8 mouse cellular contexts compared by ENCODE assay signal in genomic region chr5:27049341-27050091, GRCm38 (mm10).
DNase-seq lines count a peak whose midpoint lies in the region; ATAC-seq and TF ChIP-seq lines count a peak whose summit lies in the region.

No protein-coding gene starts in this region.

- peak overlapping the region; percentile 39 for H3K4me3 ChIP-seq in gastrocnemius, adult 2 months
- peak overlapping the region; percentile 46 for H3K4me3 ChIP-seq in forebrain, embryonic 11.5 days (ENCODE audit: low read depth, low read length)
- H3K4me3 ChIP-seq in neural tube, embryonic 15.5 days (replicated peaks): peak overlapping the region; percentile 57

- intact Hi-C loops in gastrocnemius, adult 2 months (cut with DNase I): no loop called here

- no peaks in the 10 kb centered on the region; the same call in 1 of the 2 replicates for H3K4me1 ChIP-seq in forebrain, embryonic 11.5 days (replicated peaks; ENCODE audit: control insufficient read depth, insufficient read depth, low read length)
- H3K4me1 ChIP-seq in neural tube, embryonic 15.5 days: peaks cover 33% of the 10 kb centered on the region

- peak; percentile 59 for ATAC-seq in forebrain, embryonic 11.5 days (replicated peaks; ENCODE audit: low FRiP score)
- ATAC-seq in neural tube, embryonic 15.5 days (ENCODE audit: low FRiP score): peak; percentile 71

- no peak for DNase-seq in gastrocnemius, adult 2 months
- no peak for DNase-seq in gastrocnemius, postnatal 25 days
- peak; percentile 78 for DNase-seq in brain, adult 2 months (ENCODE audit: low read depth, low spot score)
- peak; percentile 65 for DNase-seq in forebrain, embryonic 11.5 days (ENCODE audit: low spot score)
- peak; percentile 50 to 52 for DNase-seq in layer of hippocampus, postnatal 36 days
- no peak for DNase-seq in spleen, postnatal 36 days (ENCODE audit: low spot score in 2 of 2)
- no peak for DNase-seq in testis, postnatal 14 days (ENCODE audit: low spot score)

- no peak for TF ChIP-seq CTCF in gastrocnemius, adult 2 months (IDR thresholded peaks at IDR 0.05)

- H3K4me2 ChIP-seq in forebrain, embryonic 11.5 days (ENCODE audit: low read depth, low read length, severe bottlenecking): peak overlapping the region; percentile 97
- H3K4me2 ChIP-seq in neural tube, embryonic 15.5 days: peak overlapping the region; percentile 90

- whole genome bisulfite sequencing in forebrain, embryonic 11.5 days: 1% methylated on average over 50 of the region's 55 CpGs
- under 1% methylated on average over 55 of the region's 55 CpGs for WGBS in neural tube, embryonic 15.5 days

- no peak overlapping the region for H3K27ac ChIP-seq in gastrocnemius, adult 2 months
- H3K27ac ChIP-seq in forebrain, embryonic 11.5 days (ENCODE audit: low read depth, low read length): no peak overlapping the region
- H3K27ac ChIP-seq in neural tube, embryonic 15.5 days (replicated peaks): peak overlapping the region; percentile 74

- no peaks in the 10 kb centered on the region for H3K9me3 ChIP-seq in forebrain, embryonic 11.5 days (ENCODE audit: control insufficient read depth, low read length)
- H3K9me3 ChIP-seq in neural tube, embryonic 15.5 days (replicated peaks): no peaks in the 10 kb centered on the region

- H3K27me3 ChIP-seq in forebrain, embryonic 11.5 days (ENCODE audit: control insufficient read depth, insufficient read depth, low read length): peaks cover 5% of the 10 kb centered on the region; the same call in 1 of the 2 replicates
- no peaks in the 10 kb centered on the region; the same call in 1 of the 2 replicates for H3K27me3 ChIP-seq in neural tube, embryonic 15.5 days (replicated peaks)

- H3K36me3 ChIP-seq in forebrain, embryonic 11.5 days (ENCODE audit: control insufficient read depth, insufficient read depth, low read length): no peaks in the 10 kb centered on the region
- no peaks in the 10 kb centered on the region for H3K36me3 ChIP-seq in neural tube, embryonic 15.5 days

- peak overlapping the region; percentile 70 for H3K9ac ChIP-seq in forebrain, embryonic 11.5 days (ENCODE audit: low read length)
- H3K9ac ChIP-seq in neural tube, embryonic 15.5 days (replicated peaks): peak overlapping the region; percentile 84

Comparison
In these comparisons a context has a peak if more than half of its experiments do, and no peak if none do; other contexts are left out.
1. DNase-seq: peak in brain, adult 2 months (single experiment), forebrain, embryonic 11.5 days (single experiment) and layer of hippocampus, postnatal 36 days (2 of 2); none in gastrocnemius, adult 2 months (single experiment), gastrocnemius, postnatal 25 days (single experiment), spleen, postnatal 36 days (0 of 2) and testis, postnatal 14 days (single experiment).
2. Peak in every context shown above with its lines, with median percentiles within 50 percentile points of each other: H3K4me3 ChIP-seq.